Mouse (Mus musculus) induced T-regulatory cell, adult 2 months (primary cell): ENCODE measurements around the gene Plcz1.

Experiments used
- DNase-seq: peaks from one replicate; pipeline ENCODE4 v3.0.0-alpha.2; 2012; ENCODE audit warnings: low read depth

The Plcz1 gene

DNA sequence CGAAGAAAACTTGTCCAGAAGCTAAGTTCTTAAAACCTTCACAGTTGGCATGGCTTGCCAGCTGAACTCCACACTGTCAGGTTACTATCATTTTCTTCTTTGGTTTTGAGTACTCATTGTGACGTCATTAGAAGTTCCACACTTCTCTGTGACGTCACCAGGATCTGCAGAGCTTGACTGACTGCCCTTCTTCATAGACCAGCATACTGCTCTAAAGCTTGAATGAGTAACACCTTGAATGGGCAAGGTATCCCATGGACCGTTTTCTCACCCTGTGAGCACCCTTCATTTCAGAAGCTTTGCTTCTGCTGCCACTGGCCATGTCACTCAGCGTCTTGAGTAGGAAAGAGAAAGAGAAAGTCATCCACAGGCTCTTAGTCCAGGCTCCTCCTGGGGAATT is at the start of gene Plcz1:
TSS of gene Plcz1 (minus strand) at position 101 of the 400 bp plus-strand sequence.
- DNase-seq, result no peak

DNA sequence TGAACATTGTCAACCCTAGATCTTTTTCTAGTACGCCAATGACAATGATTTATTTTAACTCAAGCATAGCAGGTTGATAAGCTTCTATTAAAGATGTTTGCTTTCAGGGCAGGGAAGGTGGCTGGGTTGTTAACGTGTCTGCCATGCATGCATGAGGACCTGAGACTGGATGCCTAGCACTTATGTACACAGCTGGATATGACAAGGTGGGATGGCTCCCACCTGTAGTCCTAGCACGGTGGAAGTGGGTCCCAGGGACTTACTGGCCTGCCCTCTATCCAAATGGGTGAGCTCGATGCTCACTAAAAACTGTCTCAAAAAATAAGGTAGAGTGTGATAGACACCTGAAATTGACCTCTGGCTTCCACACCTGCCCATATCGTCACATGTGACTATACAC is 48.6 kb upstream of the Plcz1 start:
- DNase-seq, result no peak

DNA sequence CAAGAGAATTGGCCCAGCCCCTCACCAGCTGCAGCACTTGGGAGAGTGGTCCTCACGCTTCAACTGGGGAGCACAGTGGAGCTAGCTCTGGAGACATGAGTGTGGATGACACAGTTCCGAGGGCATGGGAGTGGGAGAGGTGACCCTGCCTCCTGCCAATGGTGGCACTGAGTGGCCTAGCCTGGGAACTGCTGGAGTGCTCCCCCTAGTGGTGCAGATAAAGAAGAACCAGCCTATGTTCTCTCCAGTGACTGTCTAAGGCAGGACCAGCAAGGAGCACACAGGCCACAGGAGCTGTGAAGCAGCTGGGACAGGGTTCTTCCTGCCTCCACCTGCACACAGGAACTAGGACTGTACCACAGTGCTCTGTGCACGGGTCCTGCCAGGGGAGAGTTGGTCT is 40.5 kb upstream of the Plcz1 start:
- DNase-seq, result no peak

DNA sequence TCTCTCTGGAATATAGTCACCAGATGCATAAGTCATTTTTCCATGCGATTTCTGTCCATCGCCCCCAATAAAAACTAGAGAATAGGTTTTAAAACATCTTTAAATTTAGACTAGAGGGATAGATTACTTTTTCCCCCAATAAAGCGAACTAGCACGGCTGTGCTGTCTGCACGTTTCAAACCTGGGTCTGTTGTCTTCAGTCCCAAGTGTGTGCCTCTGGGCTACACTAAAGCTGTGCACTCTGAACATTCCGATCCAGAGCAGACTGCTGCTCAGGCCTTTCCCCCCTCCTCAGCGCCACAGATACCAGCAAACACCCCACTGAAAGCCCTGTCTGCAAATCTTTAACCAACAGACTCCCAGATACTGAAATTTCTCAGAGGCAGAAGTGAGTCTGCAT is 39.7 kb upstream of the Plcz1 start:
- no peak for DNase-seq

DNA sequence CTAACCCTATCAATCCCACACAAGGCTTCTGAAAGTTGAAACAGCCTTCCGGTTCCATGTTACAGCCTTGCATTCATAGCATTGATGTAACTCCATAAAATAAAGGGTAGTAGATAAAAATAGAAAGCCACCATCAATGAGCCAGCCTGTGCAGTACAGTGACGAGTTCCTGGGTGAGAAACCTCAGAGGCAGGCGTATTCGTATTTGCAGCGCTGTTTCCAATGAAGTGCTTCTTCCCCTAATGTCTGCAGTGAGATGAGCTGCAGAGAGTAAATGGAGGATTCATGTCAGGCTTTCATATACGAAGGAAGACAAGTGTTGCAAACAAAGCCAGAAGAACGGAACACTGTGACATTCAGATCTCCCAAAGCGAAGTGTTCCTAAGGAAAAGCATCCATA is 27.9 kb upstream of the Plcz1 start:
- no peak for DNase-seq

DNA sequence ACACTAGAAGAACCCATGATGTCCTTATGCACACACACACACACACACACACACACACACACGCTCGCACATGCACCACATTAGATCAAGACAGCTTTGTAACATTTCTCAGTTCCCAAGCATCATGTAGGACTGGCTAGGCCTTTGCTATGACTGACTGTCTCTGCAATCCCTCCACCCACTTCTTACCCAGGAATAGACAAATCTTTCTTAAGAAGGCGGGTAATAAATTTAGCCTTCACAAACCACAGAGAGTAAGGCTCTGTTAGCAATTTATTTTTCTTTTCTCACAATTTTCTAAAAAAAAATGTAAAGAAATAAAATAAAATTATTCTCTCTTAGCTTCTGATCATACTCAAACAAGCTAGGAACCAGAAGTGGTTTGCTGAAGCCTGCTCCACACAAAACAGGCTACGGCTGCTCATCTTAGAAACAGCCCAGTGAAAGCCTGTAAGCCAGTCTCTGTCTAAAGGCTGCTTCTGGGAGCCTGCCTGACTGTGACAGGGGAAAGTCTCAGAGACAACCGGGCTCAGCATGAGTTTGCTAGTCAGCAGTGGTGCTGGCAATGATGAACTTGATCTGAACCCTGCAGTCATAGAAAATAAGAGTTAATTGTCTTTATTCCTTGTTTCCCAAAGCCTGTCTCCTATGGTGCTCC is 13.1 kb upstream of the Plcz1 start:
- no peak for DNase-seq

DNA sequence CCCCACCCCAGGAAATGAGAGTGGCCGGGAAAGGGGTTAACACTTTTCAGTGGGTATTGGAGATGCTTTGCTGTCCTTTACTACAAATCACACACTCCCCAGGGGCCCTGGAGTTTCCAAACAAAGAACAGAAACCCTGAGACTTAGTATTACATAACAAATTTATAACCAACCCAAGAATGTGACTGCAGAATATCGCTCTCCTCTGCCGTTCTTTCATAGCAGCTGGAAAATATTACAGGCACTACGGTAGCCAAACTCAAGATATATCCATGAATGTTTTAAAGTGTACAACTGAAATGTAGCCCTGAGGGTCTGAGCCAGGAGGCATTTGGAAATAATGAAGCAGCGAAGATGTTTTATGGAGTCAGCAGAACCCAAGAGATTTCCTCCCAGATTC is 10.2 kb upstream of the Plcz1 start:
- no peak for DNase-seq

DNA sequence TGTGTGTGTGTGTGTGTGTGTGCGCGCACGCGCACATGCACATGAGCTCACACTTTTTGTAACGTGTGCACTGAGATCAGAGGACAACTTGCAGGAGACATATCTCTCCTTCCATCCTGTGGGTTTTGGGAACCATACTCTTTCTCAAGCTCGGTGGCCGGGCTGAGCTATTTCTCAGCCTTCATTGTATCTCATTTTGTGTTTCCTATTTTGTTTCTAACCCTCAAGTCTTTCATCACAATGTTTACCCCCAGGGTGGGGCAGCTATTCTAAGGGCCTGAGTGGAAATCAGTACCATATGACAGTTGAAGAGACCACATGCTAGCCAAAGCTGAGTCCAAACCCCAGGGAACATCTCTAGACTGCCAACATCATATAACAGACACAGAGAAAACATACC is 305 bp downstream of the Plcz1 start, which contains the start of gene Capza3:
TSS of gene Capza3 (plus strand) at position 301 of the 400 bp plus-strand sequence.
- DNase-seq, result no peak

DNA sequence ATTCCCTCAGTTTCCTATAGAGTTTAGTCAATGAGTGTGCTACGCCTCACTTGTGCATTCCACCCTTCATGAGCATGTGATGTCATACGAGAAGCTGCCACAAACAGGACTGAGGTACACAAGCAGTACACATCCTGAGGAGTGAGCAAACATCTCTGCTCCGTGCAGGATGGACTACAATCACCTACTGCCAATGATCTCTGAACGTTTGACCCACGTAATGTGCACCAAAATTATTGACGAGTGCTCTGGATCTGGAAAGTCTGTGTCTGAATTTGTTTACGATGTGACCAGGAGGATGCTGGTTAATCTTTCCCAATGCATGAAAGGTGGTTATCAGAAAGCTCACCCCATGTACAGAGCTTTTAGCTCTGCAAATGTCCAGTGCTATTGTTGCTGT is 16.9 kb downstream of the Plcz1 start:
- DNase-seq, result no peak

DNA sequence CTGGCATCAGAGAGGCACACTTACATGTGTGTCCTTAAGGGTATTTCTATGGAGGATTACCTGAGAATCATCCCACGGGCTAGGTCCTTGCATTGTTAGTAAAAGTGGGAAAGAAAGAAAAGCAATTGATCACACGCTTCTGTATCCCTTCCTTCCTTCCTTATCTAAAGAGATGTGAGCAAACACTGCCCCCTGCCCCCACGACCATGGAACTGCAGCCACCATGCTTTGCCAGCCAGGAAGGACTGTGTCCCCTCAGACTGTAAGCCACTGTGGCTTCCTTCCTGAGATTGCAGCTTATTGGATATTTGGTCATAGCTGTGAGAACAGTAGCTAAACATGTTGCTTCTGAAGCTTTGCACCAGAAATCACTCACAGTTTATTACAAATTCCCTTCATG is 36.1 kb downstream of the Plcz1 start:
- DNase-seq, result no peak

DNA sequence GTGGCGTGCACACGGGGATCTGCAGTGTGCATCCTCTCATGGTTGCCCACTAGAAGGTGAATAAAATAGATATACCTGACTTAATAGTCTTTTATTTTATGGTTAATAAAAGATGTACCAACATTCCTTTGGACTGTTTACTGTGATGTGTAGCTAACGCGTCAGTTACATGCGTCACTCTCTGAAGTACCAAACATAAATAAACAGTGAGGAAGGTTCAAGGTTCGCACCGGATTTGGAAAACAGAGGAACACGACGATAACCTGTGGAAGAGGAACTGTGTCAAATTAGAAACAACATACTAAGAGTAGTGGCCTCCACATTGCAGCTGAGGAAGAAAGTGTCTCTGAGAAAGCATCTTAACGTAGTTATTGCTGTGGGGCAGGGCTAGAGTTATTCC is 51.7 kb downstream of the Plcz1 start:
- no peak for DNase-seq

DNA sequence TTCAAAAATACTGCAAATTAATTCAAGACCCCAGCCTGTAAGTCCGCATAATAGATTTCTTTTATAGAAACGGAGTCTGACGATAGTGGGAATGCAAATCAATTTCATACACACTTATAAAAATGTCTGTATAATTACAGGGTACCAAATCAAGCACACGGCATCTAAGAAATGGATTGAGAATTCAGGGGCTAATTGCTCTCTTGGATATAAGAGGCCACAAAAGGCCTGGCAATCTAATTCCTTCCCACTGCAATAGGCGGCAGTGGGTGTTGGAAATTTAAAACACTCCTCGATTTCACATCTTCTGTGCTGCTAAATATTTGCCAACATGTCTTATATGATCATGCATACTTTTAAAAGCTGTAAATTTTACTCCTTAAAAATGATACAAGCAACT is 52.2 kb downstream of the Plcz1 start:
- no peak for DNase-seq

DNA sequence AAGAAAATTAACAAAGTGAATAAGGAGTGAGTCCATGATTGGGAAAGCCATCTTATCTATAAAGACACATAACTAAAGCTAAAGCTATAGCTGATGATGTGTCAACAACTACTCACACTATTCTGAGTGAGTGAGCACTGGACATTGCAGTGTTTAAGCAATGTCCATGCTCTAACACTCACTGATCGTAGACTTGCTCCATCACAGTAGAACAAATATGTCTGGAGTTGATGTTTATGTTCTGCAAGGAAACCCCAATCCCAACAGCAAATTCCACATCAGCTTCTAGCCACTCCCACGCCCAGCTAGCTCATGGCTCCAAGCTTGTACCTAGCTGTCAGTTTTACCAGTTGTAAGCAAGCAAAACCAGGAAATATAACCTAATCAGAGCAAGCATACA is 54.7 kb downstream of the Plcz1 start:
- no peak for DNase-seq

DNA sequence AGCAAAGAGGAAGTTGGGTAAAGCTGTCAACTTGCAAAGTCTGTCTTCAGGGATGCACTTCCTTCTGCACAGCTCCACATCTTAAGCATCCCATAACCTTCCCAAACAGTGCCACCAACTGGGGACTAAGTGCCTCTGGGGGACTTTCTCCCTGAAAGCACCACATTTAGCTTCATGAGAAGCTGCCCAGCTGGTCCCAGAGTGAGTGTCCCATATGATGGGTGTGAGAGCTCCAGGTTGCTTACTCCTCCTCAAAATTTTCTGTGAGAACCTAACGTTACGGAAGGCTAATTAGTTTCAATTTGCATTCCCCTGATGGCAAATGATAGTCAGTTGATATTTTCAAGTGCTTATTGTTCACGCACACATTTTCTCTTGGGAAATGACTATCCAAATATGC is 57.2 kb downstream of the Plcz1 start:
- DNase-seq, result no peak

DNA sequence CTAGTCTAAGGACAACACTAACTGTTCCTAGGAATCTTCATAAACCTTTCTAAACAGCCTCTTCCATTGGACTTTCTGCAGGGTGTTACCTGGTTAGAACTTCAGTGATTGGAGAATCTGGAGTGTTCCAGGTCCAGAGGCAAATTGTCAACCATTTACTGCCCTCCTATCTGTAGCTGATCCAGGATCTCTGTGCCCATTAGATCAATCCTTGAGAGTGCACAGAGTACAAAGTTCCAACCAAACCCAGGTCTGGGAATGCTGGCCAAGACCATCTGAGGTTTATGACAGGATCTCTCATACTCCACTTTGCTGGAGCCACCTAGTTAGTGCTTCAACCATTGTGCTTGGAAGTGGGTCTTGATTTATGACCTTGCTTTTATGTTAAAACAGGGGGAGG is 60.2 kb downstream of the Plcz1 start:
- no peak for DNase-seq

DNA sequence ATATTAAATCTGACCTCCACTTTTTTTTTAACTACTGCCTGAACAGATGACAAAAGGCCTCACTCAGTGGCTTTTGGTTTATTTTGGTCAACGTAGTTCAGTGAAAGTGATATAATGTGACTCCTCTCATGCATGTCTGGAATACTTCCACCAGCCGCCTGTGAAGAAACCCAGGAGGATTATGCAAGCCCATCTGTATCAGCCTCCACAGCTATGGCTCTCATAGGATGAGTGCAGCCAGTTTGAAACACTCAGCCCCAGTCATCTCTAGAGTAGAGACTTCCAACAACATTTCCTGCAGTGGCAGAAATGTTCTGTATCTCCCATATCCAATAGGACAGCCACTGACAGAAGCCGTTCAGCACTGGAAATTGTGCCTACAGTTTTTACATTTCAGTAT is 63.1 kb downstream of the Plcz1 start:
- no peak for DNase-seq

DNA sequence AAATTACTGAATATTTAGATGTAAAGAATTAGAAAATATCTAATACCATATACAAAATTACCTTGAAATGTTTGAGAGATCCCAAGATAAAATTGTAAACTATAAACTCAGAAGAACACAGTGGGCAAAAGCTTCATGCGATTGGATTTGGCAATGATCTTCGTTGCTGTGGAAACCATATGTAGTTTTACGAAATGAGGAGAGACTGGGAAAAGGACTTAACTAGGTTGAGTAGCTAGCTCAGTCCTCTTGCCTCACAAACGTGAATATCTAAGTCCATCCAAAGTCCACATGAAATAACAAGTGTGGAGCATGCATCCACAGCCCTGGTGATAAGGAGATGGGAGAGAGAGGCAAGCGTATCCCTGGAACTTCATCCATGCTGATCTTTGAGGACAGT is 66.6 kb downstream of the Plcz1 start:
- DNase-seq, result no peak

DNA sequence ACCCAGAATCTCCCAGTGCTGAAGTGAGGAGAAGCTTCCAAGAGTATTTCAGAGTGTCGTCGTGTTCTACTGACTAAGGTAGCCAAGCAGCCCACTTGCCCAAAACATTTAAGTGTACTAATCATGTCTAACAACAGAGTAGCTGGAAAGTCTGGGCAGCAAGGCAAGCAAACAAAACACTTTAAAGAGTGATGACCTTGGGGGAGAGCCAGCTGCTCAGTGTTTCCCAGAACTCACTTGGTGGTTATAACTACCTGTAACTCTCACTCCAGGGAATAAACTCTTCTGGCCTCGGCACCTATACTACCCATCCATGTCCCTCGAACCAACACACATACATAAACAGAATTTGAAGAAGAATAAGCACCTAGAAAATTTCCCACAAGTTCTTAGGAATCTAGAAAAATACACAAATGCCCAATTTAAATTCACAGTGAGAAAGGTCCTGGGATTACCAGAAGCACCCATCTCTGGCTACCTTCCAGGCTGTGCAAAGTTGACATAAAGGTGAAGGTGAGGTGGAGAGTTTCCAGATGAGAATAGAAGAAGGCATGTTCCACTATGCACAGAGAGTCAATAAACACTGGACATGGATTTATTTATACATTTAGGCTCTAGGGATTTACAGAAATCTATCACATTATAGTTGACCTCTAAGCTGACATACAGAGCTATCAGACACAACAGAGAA is 69.5 kb downstream of the Plcz1 start:
- no peak for DNase-seq

DNA sequence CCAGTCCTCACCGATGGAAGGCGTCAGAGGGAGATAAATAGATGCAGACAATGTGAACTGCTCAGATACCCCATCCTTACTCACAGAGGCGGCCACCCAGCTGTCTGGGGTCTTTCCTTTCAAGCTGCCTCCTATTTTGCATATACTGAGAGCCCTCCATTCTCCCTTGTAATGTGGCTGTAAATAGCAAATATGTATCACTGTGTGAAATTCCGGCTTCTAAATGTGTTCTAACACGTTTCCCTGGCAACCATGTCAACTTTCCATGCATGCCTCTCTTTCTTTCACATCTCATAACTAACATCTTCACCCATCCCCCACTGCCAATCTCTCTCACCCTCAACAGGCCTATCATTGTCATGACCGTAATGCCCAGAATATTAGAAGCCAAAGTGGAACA is 74.6 kb downstream of the Plcz1 start:
- DNase-seq, result no peak

DNA sequence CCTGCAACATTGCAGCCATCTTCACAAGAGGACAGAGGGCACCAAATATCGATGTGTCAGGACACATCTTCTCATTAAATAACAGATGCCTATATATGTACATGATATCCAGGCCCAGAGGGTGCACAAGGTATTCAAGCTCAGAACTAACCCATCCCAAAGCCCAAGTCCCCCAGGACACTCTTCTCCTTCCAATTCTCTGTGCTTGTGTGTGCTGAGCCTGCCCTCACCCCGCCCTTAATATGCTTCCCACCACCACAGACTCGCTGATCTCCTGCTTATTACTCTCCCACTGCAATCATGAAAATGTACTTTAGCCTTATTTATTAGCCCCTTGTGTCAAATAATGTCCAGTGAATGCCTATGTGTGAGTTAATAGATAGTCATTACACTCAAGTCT is 76.4 kb downstream of the Plcz1 start:
- DNase-seq, result no peak

DNA sequence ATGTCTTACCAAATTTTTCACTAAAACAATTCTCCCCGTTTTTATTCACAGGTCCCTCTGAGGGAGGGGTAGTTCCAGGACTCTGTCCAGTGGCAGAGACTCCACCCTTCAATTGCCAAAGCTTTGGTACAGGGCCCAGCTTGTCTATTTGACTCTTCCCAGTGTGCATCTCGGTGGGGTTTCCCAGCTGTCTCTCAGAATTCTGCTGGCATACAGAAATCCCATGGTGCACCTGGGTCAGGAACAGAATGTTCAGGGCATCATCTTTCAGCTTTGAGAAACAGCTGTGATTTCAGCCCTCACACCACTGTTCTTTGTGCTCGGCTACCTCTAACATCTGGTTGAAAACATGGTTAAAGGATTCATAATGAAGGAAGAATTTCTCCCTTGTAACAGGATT is 77.5 kb downstream of the Plcz1 start:
- no peak for DNase-seq

DNA sequence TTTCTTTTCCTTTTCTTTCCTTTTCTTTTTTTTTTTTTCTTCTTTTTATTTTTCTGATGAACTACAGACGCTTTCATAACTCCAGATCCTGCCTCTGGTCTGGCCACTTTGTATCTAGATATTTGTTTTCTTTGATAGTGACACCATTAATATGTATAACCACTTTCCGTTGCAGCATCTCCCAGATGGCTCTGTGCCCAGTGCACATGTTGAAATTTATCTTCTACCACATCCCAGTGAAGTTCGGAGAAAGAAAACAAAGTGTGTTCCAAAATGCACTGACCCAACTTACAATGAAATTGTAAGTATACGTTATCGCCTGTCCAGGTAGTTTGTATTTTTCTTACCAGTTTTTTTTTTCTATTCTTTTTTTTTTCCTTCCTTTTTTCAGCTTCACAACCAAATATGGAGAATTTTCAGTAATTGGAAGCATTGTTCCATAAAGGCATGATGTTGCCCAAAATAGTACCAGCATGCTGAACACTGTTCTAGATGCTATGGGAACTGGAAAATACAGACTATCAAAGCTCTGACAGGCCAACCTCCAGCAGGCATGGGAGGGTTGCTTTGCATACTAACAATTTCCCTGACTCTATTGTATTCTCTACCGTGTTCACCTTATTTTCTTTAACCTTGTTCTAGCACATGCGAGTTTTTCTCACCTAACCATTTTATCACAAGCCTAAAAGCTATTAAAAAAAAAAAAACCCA is 83.6 kb downstream of the Plcz1 start:
- DNase-seq, result no peak

DNA sequence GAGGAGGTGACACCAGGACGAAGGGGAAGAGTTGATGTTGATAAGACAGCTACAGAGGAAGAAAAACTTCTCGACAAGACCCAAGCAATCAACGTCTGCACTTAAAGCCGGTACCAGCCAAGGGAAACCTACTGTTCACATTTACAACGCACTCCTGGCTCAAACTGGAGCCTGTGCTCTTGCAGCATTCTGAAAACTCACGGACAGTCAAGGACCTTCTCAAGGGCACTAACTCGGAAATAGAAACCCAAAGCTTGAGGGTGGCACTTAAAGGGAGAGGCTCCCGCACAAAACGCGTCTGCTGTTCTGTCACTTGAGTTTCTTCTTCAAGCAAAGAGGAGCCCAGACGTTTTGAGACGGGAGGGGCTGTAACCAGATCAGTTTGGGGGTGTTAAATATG is 87.7 kb downstream of the Plcz1 start:
- no peak for DNase-seq
